In genomic region chr5:37027701-37028100, GRCm38 (mm10) we compare ENCODE assay signal across 8 mouse cellular contexts. TPM values are rescaled to one million over a fixed set of nuclear protein-coding genes. Genes with fewer than 3 reads are reported as not detected.
DNase-seq lines count a peak whose midpoint lies in the region; ATAC-seq and TF ChIP-seq lines count a peak whose summit lies in the region.

No protein-coding gene starts in this region.

- H3K4me2 ChIP-seq in intestine, embryonic 16.5 days (ENCODE audit: low read depth, low read length): peak overlapping the region; percentile 99
- peak overlapping the region; percentile 94 for H3K4me2 ChIP-seq in neural tube, embryonic 13.5 days

- no peak for TF ChIP-seq POLR2A in embryonic fibroblast, embryonic 13.5 days (IDR thresholded peaks at IDR 0.05; ENCODE audit: low read depth, low read length)

- intact Hi-C loops in left cerebral cortex, adult 2 months (cut with DNase I): loop anchor here (2.0 kb wide), 2 partner anchors 55 to 81 kb away; no protein-coding TSS in a partner anchor
- intact Hi-C loops in left cerebral cortex, postnatal 10 days (cut with DNase I): loop anchor here (5.0 kb wide), 1 partner anchor 80 kb away; no protein-coding TSS in a partner anchor

- H3K9me3 ChIP-seq in intestine, embryonic 16.5 days (ENCODE audit: control insufficient read depth, low read length): no peaks in the 10 kb centered on the region
- no peaks in the 10 kb centered on the region for H3K9me3 ChIP-seq in neural tube, embryonic 13.5 days

- WGBS in intestine, embryonic 16.5 days: 12% methylated on average over 13 of the region's 13 CpGs
- WGBS in neural tube, embryonic 13.5 days: 11% methylated on average over 13 of the region's 13 CpGs

- H3K4me3 ChIP-seq in left cerebral cortex, adult 2 months: peak overlapping the region; percentile 94
- H3K4me3 ChIP-seq in embryonic fibroblast, embryonic 13.5 days (ENCODE audit: insufficient read depth, low read length): peak overlapping the region; percentile 54; the same call in 1 of the 2 replicates
- peak overlapping the region; percentile 63 for H3K4me3 ChIP-seq in intestine, embryonic 16.5 days (ENCODE audit: low read length)
- peak overlapping the region; percentile 76 for H3K4me3 ChIP-seq in neural tube, embryonic 13.5 days

- H3K9ac ChIP-seq in intestine, embryonic 16.5 days (ENCODE audit: low read depth, low read length): 0 out of 2 replicates have a peak overlapping the region, but pooled peaks have one; percentile 36
- H3K9ac ChIP-seq in neural tube, embryonic 13.5 days: peak overlapping the region; percentile 83

- no peak for DNase-seq in left cerebral cortex, adult 2 months (ENCODE audit: extremely low spot score in 1 of 2, low spot score in 2 of 2)
- no peak for DNase-seq in left cerebral cortex, adult 8-10 months (ENCODE audit: low spot score in 2 of 2)
- DNase-seq in left cerebral cortex, adult 18-20 months (ENCODE audit: low spot score in 2 of 2): no peak
- DNase-seq in left cerebral cortex, postnatal 10 days (ENCODE audit: extremely low spot score in 1 of 2, low spot score in 2 of 2): no peak
- no peak for DNase-seq in gastrocnemius, postnatal 4 days (ENCODE audit: low spot score in 2 of 2)

- ATAC-seq in intestine, embryonic 16.5 days: no peak
- 0 out of 2 replicates have a peak, but pooled peaks have one; percentile 2 for ATAC-seq in neural tube, embryonic 13.5 days (ENCODE audit: low read depth)

- no peak for TF ChIP-seq CTCF in left cerebral cortex, adult 2 months (IDR thresholded peaks at IDR 0.05)
- TF ChIP-seq CTCF in embryonic fibroblast, embryonic 13.5 days (IDR thresholded peaks at IDR 0.05; ENCODE audit: borderline replicate concordance, insufficient read depth, low read length): no peak

- H3K27me3 ChIP-seq in intestine, embryonic 16.5 days (replicated peaks; ENCODE audit: control insufficient read depth, insufficient read depth, low read length): peaks cover 48% of the 10 kb centered on the region
- H3K27me3 ChIP-seq in neural tube, embryonic 13.5 days: peaks cover 78% of the 10 kb centered on the region

- no peaks in the 10 kb centered on the region for H3K4me1 ChIP-seq in embryonic fibroblast, embryonic 13.5 days (ENCODE audit: control insufficient read depth, insufficient read depth, low read length)
- peaks cover 17% of the 10 kb centered on the region for H3K4me1 ChIP-seq in intestine, embryonic 16.5 days (ENCODE audit: control insufficient read depth, insufficient read depth, low read length)
- peaks cover 20% of the 10 kb centered on the region for H3K4me1 ChIP-seq in neural tube, embryonic 13.5 days (replicated peaks)

- peak overlapping the region; percentile 92 for H3K27ac ChIP-seq in left cerebral cortex, adult 2 months
- no peak overlapping the region for H3K27ac ChIP-seq in embryonic fibroblast, embryonic 13.5 days (ENCODE audit: insufficient read depth, low read length)
- H3K27ac ChIP-seq in intestine, embryonic 16.5 days (ENCODE audit: low read length): no peak overlapping the region
- H3K27ac ChIP-seq in neural tube, embryonic 13.5 days (replicated peaks): no peak overlapping the region; the same call in 1 of the 2 replicates

- H3K36me3 ChIP-seq in intestine, embryonic 16.5 days (ENCODE audit: control insufficient read depth, insufficient read depth, low read length): no peaks in the 10 kb centered on the region
- no peaks in the 10 kb centered on the region for H3K36me3 ChIP-seq in neural tube, embryonic 13.5 days

RNA-seq across cellular contexts. Expression of gene Wfs1, which starts 38.7 kb away (rescaled TPM):
- total RNA-seq in left cerebral cortex, adult 2 months (2021): 100 to 1,000 TPM; 118 to 155 TPM
- 100 to 1,000 TPM; 134 to 147 (median 139) TPM for total RNA-seq in left cerebral cortex, adult 8-10 months (2022)
- polyA plus RNA-seq in embryonic fibroblast, embryonic 13.5 days (2011; ENCODE audit: insufficient read length, low read depth, missing spikeins): 23.7 and 26.4 TPM in 2 replicates
- polyA plus RNA-seq in intestine, embryonic 16.5 days (2015; fragmentation: Nextera tagmentation; extraction: Ambion mirVana): 15.9 and 18.0 TPM in 2 replicates
- polyA plus RNA-seq in neural tube, embryonic 13.5 days (2015; fragmentation: Nextera tagmentation; extraction: Ambion mirVana): 8.4 TPM in 2 replicates
- 100 to 1,000 TPM; 136 to 137 TPM for total RNA-seq in left cerebral cortex, adult 18-20 months (2021)
- 10 to 100 TPM; 81.9 to 85.0 TPM for total RNA-seq in left cerebral cortex, postnatal 10 days (2021)
- total RNA-seq in gastrocnemius, postnatal 4 days (2021): 10 to 100 TPM; 22.2 TPM

RNA-seq across cellular contexts. Expression of gene Gm1043, which starts 57.5 kb away (rescaled TPM):
- 10 to 100 TPM; 42.7 to 48.5 TPM for total RNA-seq in left cerebral cortex, adult 2 months (2021)
- total RNA-seq in left cerebral cortex, adult 8-10 months (2022): 10 to 100 TPM; 34.8 to 40.7 (median 36.0) TPM
- polyA plus RNA-seq in embryonic fibroblast, embryonic 13.5 days (2011; ENCODE audit: insufficient read length, low read depth, missing spikeins): not detected in 2 replicates
- polyA plus RNA-seq in intestine, embryonic 16.5 days (2015; fragmentation: Nextera tagmentation; extraction: Ambion mirVana): 0.04 and 0.06 TPM in 2 replicates
- polyA plus RNA-seq in neural tube, embryonic 13.5 days (2015; fragmentation: Nextera tagmentation; extraction: Ambion mirVana): 1.2 and 1.5 TPM in 2 replicates
- 10 to 100 TPM; 34.0 to 35.9 TPM for total RNA-seq in left cerebral cortex, adult 18-20 months (2021)
- 10 to 100 TPM; 22.5 to 25.5 TPM for total RNA-seq in left cerebral cortex, postnatal 10 days (2021)
- total RNA-seq in gastrocnemius, postnatal 4 days (2021): not detected

Comparison
In these comparisons a context has a peak if more than half of its experiments do, and no peak if none do; other contexts are left out.
1. RNA of gene Gm1043, which starts 57.5 kb away (total RNA-seq): 42.7 to 48.5 TPM in left cerebral cortex, adult 2 months, 34.8 to 40.7 TPM in left cerebral cortex, adult 8-10 months, 34.0 to 35.9 TPM in left cerebral cortex, adult 18-20 months and 22.5 to 25.5 TPM in left cerebral cortex, postnatal 10 days; not detected in gastrocnemius, postnatal 4 days; every median in the first group is over 10 times any median in the second.
2. Peak in every context shown above with its lines, with median percentiles within 50 percentile points of each other: H3K4me3 ChIP-seq.